Mouse (Mus musculus) hindbrain, embryonic 16.5 days (tissue): ENCODE measurements around the gene Dlec1. TPM values are rescaled to one million over a fixed set of nuclear protein-coding genes. Genes with fewer than 3 reads are reported as not detected.

Experiments used
- ATAC-seq: fragments of 200-750 bp; cut with Nextera tagmentation; 2 replicates; pipeline ENCODE4 v1.8.0; 2017; ENCODE audit warnings: moderate TSS enrichment, moderate library complexity
- H3K27ac ChIP-seq: fragments of 300-500 bp; sonication (generic); 2 replicates; pipeline ENCODE4 v1.5.1; 2014; ENCODE audit warnings: low read depth, mild to moderate bottlenecking, control low read depth, low read length, moderate library complexity
- H3K27me3 ChIP-seq: fragments of 300-500 bp; sonication (generic); replicated peaks from 2 replicates; pipeline ENCODE4 v1.6.1; 2014; ENCODE audit warnings: low read length; ENCODE audit not compliant: control insufficient read depth, insufficient read depth
- H3K36me3 ChIP-seq: fragments of 300-500 bp; sonication (generic); 2 replicates; pipeline ENCODE4 v1.6.1; 2014; ENCODE audit warnings: mild to moderate bottlenecking, low read length, moderate library complexity, mixed read lengths; ENCODE audit not compliant: control insufficient read depth, insufficient read depth
- H3K4me1 ChIP-seq: fragments of 300-500 bp; sonication (generic); 2 replicates; pipeline ENCODE4 v1.6.1; 2014; ENCODE audit warnings: low read depth, low read length; ENCODE audit not compliant: control insufficient read depth, insufficient read depth
- H3K4me2 ChIP-seq: fragments of 300-500 bp; sonication (generic); 2 replicates; pipeline ENCODE4 v1.6.1; 2014; ENCODE audit warnings: mild to moderate bottlenecking, low read length, control low read depth, moderate library complexity
- H3K4me3 ChIP-seq: fragments of 300-500 bp; sonication (generic); 2 replicates; pipeline ENCODE4 v1.5.1; 2014; ENCODE audit warnings: mild to moderate bottlenecking, low read length, control low read depth, moderate library complexity
- H3K9ac ChIP-seq: fragments of 300-500 bp; sonication (generic); 2 replicates; pipeline ENCODE4 v1.6.1; 2014; ENCODE audit warnings: low read depth, mild to moderate bottlenecking, control low read depth, low read length, moderate library complexity
- H3K9me3 ChIP-seq: fragments of 300-500 bp; sonication (generic); 2 replicates; pipeline ENCODE4 v1.6.1; 2014; ENCODE audit warnings: mild to moderate bottlenecking, low read length, moderate library complexity; ENCODE audit not compliant: control insufficient read depth
- WGBS: fragments of 180-500 bp; shearing (Covaris S2); extraction: QIAGEN DNeasy Blood & Tissue Kit; methylation state at CpG from one replicate; pipeline ENCODE4 v1.1.7; 2014; 5-methylcytosine and 5-hydroxymethylcytosine counted together
- polyA plus RNA-seq: library from polyadenylated mRNA; unstranded; fragments of >200 nt; fragmentation: Nextera tagmentation; extraction: Ambion mirVana; gene quantifications from 2 replicates; pipeline ENCODE4 v1.2.1, GENCODE M21; 2015

Dlec1 gene
- polyA plus RNA-seq, 1 experiment from 2014 or later, result 2.9 TPM

- H3K9me3 ChIP-seq, result no peaks in the 10 kb centered on the region
- no peak overlapping the region for H3K4me3 ChIP-seq
- H3K9ac ChIP-seq, result no peak overlapping the region
- H3K27ac ChIP-seq, result no peak overlapping the region
- ATAC-seq, result no peak
- H3K36me3 ChIP-seq, result no peaks in the 10 kb centered on the region
- H3K27me3 ChIP-seq, result no peaks in the 10 kb centered on the region
- no peak overlapping the region for H3K4me2 ChIP-seq
- no peaks in the 10 kb centered on the region for H3K4me1 ChIP-seq
- WGBS, result 89% methylated on average over 7 of the region's 7 CpGs
Observed at GRCm38 (mm10) chr9:119164743-119165142, 62.5 kb downstream of the Dlec1 start.

GRCm38 (mm10) chr9:119165548-119165947 lies 63.3 kb downstream of the Dlec1 start:
- Histone ChIP-seq H3K27me3 (no peaks in the 10 kb centered on the region), H3K9ac (no peak overlapping the region), H3K4me1 (no peaks in the 10 kb centered on the region), H3K4me2 (no peak overlapping the region), H3K27ac (no peak overlapping the region), H3K4me3 (no peak overlapping the region), H3K9me3 (no peaks in the 10 kb centered on the region), H3K36me3 (no peaks in the 10 kb centered on the region)
- 96% methylated on average over 6 of the region's 6 CpGs for WGBS
- no peak for ATAC-seq

GRCm38 (mm10) chr9:119167608-119168007 lies 65.3 kb downstream of the Dlec1 start:
- WGBS, result 98% methylated on average over 2 of the region's 2 CpGs
- ATAC-seq, result no peak
- no peaks in the 10 kb centered on the region for H3K9me3 ChIP-seq
- H3K36me3 ChIP-seq, result no peaks in the 10 kb centered on the region
- no peaks in the 10 kb centered on the region for H3K27me3 ChIP-seq
- no peak overlapping the region for H3K9ac ChIP-seq
- H3K4me1 ChIP-seq, result no peaks in the 10 kb centered on the region
- no peak overlapping the region for H3K27ac ChIP-seq
- H3K4me3 ChIP-seq, result no peak overlapping the region
- no peak overlapping the region for H3K4me2 ChIP-seq

- no peaks in the 10 kb centered on the region for H3K36me3 ChIP-seq
- H3K4me1 ChIP-seq, result peaks cover 4% of the 10 kb centered on the region; the same call in 1 of the 2 replicates
- no peak overlapping the region for H3K4me3 ChIP-seq
- H3K27me3 ChIP-seq, result no peaks in the 10 kb centered on the region
- H3K9ac ChIP-seq, result no peak overlapping the region
- 88% methylated on average over 11 of the region's 11 CpGs for WGBS
- H3K27ac ChIP-seq, result no peak overlapping the region
- no peak for ATAC-seq
- no peak overlapping the region for H3K4me2 ChIP-seq
- no peaks in the 10 kb centered on the region for H3K9me3 ChIP-seq
Observed at GRCm38 (mm10) chr9:119179292-119179691, 77.0 kb downstream of the Dlec1 start.

GRCm38 (mm10) chr9:119181241-119181728 lies 79.0 kb downstream of the Dlec1 start:
- peak; percentile 81 for ATAC-seq
- Histone ChIP-seq H3K9me3 (no peaks in the 10 kb centered on the region), H3K27ac (no peak overlapping the region), H3K9ac (no peak overlapping the region), H3K4me1 (peaks cover 4% of the 10 kb centered on the region; the same call in 1 of the 2 replicates), H3K27me3 (no peaks in the 10 kb centered on the region), H3K4me3 (no peak overlapping the region), H3K36me3 (no peaks in the 10 kb centered on the region), H3K4me2 (no peak overlapping the region)
- 44% methylated on average over 3 of the region's 3 CpGs for WGBS

GRCm38 (mm10) chr9:119192202-119192990 lies 90.1 kb downstream of the Dlec1 start:
- no peak overlapping the region for H3K4me2 ChIP-seq
- 0 out of 2 replicates have a peak, but pooled peaks cover 2% of the 10 kb centered on the region for H3K9me3 ChIP-seq
- H3K4me1 ChIP-seq, result no peaks in the 10 kb centered on the region
- H3K9ac ChIP-seq, result no peak overlapping the region
- ATAC-seq, result no peak
- H3K27me3 ChIP-seq, result no peaks in the 10 kb centered on the region
- 45% methylated on average over 11 of the region's 11 CpGs for WGBS
- H3K36me3 ChIP-seq, result no peaks in the 10 kb centered on the region
- H3K4me3 ChIP-seq, result no peak overlapping the region
- H3K27ac ChIP-seq, result no peak overlapping the region

Other genes starting within 250 kb of the Dlec1 start
- gene Ctdspl, start 176.0 kb upstream of the Dlec1 start, polyA plus RNA-seq, result 8.1 and 9.2 TPM in 2 replicates
- 4.7 and 5.0 TPM in 2 replicates for gene Vill, start 49.7 kb upstream of the Dlec1 start, polyA plus RNA-seq
- gene Plcd1, start 9.0 kb upstream of the Dlec1 start, polyA plus RNA-seq, result 20.7 and 22.4 TPM in 2 replicates
- gene Acaa1b, start 54.6 kb downstream of the Dlec1 start, polyA plus RNA-seq, result 3.7 and 5.1 TPM in 2 replicates
- not detected in 2 replicates for gene Gm47289, start 56.7 kb downstream of the Dlec1 start, polyA plus RNA-seq
- not detected in 2 replicates for gene Slc22a13, start 106.6 kb downstream of the Dlec1 start, polyA plus RNA-seq
- gene Oxsr1, start 219.9 kb downstream of the Dlec1 start, polyA plus RNA-seq, result 12.1 and 12.8 TPM in 2 replicates
- 122 and 124 TPM in 2 replicates for gene Acaa1a, start 237.2 kb downstream of the Dlec1 start, polyA plus RNA-seq
- gene Myd88, start 238.9 kb downstream of the Dlec1 start, polyA plus RNA-seq, result 6.6 and 6.7 TPM in 2 replicates